Comparison of ENCODE assay signal across 8 mouse cellular contexts in genomic region chr11:110448726-110449161, GRCm38 (mm10). TPM values are rescaled to one million over a fixed set of nuclear protein-coding genes. Genes with fewer than 3 reads are reported as not detected.
DNase-seq lines count a peak whose midpoint lies in the region; ATAC-seq and TF ChIP-seq lines count a peak whose summit lies in the region.

No protein-coding gene starts in this region.

- no peak for DNase-seq in layer of hippocampus, adult 2 months (ENCODE audit: low spot score in 2 of 2)
- DNase-seq in layer of hippocampus, adult 8-10 months (ENCODE audit: low spot score in 2 of 2), result no peak
- DNase-seq in cerebellum, postnatal 14 days, result peak; percentile 25 to 32
- DNase-seq in gastrocnemius, adult 8-10 months (ENCODE audit: low spot score in 2 of 2), result peak; percentile 75 to 77
- peak; percentile 34 for DNase-seq in liver
- no peak for DNase-seq in midbrain, postnatal 0 days (ENCODE audit: low spot score)
- no peak for DNase-seq in thymus, postnatal 4 days

- no peaks in the 10 kb centered on the region for H3K36me3 ChIP-seq in hindbrain, embryonic 15.5 days
- H3K36me3 ChIP-seq in midbrain, postnatal 0 days (ENCODE audit: insufficient read depth, low read length), result no peaks in the 10 kb centered on the region

- WGBS in hindbrain, embryonic 15.5 days, result under 1% methylated on average over 12 of the region's 12 CpGs
- WGBS in midbrain, postnatal 0 days, result 3% methylated on average over 12 of the region's 12 CpGs

- 0 out of 2 replicates have a peak, but pooled peaks cover 9% of the 10 kb centered on the region for H3K27me3 ChIP-seq in hindbrain, embryonic 15.5 days
- no peaks in the 10 kb centered on the region for H3K27me3 ChIP-seq in midbrain, postnatal 0 days (ENCODE audit: insufficient read depth, low read length)

- peak overlapping the region; percentile 78 for H3K27ac ChIP-seq in layer of hippocampus, adult 2 months
- no peak overlapping the region for H3K27ac ChIP-seq in hindbrain, embryonic 15.5 days (replicated peaks)
- H3K27ac ChIP-seq in midbrain, postnatal 0 days (ENCODE audit: low read depth, low read length), result no peak overlapping the region

- no peak overlapping the region for H3K9ac ChIP-seq in hindbrain, embryonic 15.5 days
- no peak overlapping the region for H3K9ac ChIP-seq in midbrain, postnatal 0 days (replicated peaks; ENCODE audit: low read length, poor library complexity, severe bottlenecking)

- H3K4me2 ChIP-seq in hindbrain, embryonic 15.5 days, result peak overlapping the region; percentile 40
- peak overlapping the region; percentile 44 for H3K4me2 ChIP-seq in midbrain, postnatal 0 days (ENCODE audit: low read depth, low read length, poor library complexity, severe bottlenecking)

- ATAC-seq in hindbrain, embryonic 15.5 days (ENCODE audit: low FRiP score, low read depth), result peak; percentile 47; the same call in 1 of the 2 replicates
- no peak for ATAC-seq in midbrain, postnatal 0 days (ENCODE audit: low FRiP score)

- TF ChIP-seq CTCF in layer of hippocampus, adult 2 months (conservative IDR thresholded peaks at IDR 0.05), result no peak
- no peak for TF ChIP-seq CTCF in midbrain, postnatal 0 days (IDR thresholded peaks at IDR 0.05)

- H3K4me3 ChIP-seq in layer of hippocampus, adult 2 months, result peak overlapping the region; percentile 43
- H3K4me3 ChIP-seq in hindbrain, embryonic 15.5 days, result peak overlapping the region; percentile 17
- H3K4me3 ChIP-seq in midbrain, postnatal 0 days (ENCODE audit: low read depth, low read length), result peak overlapping the region; percentile 21; the same call in 1 of the 2 replicates

- H3K4me1 ChIP-seq in hindbrain, embryonic 15.5 days (replicated peaks), result peaks cover 35% of the 10 kb centered on the region
- H3K4me1 ChIP-seq in midbrain, postnatal 0 days (ENCODE audit: insufficient read depth, low read length), result peaks cover 11% of the 10 kb centered on the region; the same call in 1 of the 2 replicates

- H3K9me3 ChIP-seq in hindbrain, embryonic 15.5 days, result no peaks in the 10 kb centered on the region
- H3K9me3 ChIP-seq in midbrain, postnatal 0 days (ENCODE audit: low read length), result no peaks in the 10 kb centered on the region

RNA-seq across cellular contexts. Expression of gene Map2k6, which starts 49.8 kb away (rescaled TPM):
- total RNA-seq in layer of hippocampus, adult 2 months (2021), result 10 to 100 TPM; 32.3 to 33.3 TPM
- 10 to 100 TPM; 28.0 to 37.1 (median 32.3) TPM for total RNA-seq in layer of hippocampus, adult 8-10 months (2022)
- 10 to 100 TPM; 37.4 to 48.9 (median 43.0) TPM for total RNA-seq in gastrocnemius, adult 8-10 months (2022)
- 25.4 and 26.2 TPM in 2 replicates for polyA plus RNA-seq in hindbrain, embryonic 15.5 days (2015; fragmentation: Nextera tagmentation; extraction: Ambion mirVana)
- total RNA-seq in midbrain, postnatal 0 days (2014; rRNA removed), result 12.3 and 14.9 TPM in 2 replicates
- polyA plus RNA-seq in midbrain, postnatal 0 days (2015; fragmentation: Nextera tagmentation; extraction: Ambion mirVana), result 10.1 and 10.6 TPM in 2 replicates

Comparison
In these comparisons a context has a peak if more than half of its experiments do, and no peak if none do; other contexts are left out.
1. DNase-seq: peak in cerebellum, postnatal 14 days (2 of 2), gastrocnemius, adult 8-10 months (2 of 2) and liver (single experiment); none in layer of hippocampus, adult 2 months (0 of 2), layer of hippocampus, adult 8-10 months (0 of 2), midbrain, postnatal 0 days (single experiment) and thymus, postnatal 4 days (single experiment).
2. Peak in every context shown above with its lines, with median percentiles within 50 percentile points of each other: H3K4me3 ChIP-seq.